Mouse (Mus musculus) embryo, embryonic 11.5 days (tissue): ENCODE measurements at regions not wholly inside any gene's neighbourhood (a gene's known extent, or its start where the extent isn't known, plus 50 kb on each side); places are given as distances from the start of the nearest gene placed in this dataset.
"Not testable (repeated sequence)": the region's sequence is repeated elsewhere in the genome, so short reads cannot be mapped to it uniquely, and the experiment has no call there.

Source experiments
- DNase-seq: peaks from one replicate; pipeline ENCODE4 v3.0.0-alpha.2; 2012; ENCODE audit warnings: low read depth, low spot score

- DNase-seq = peak; percentile 44
Measured at GRCm38 (mm10) chr16:30190935-30191514, 76.3 kb downstream of the Cpn2 start.

GRCm38 (mm10) chr16:30193294-30194261 is 73.7 kb downstream of the Cpn2 start:
- DNase-seq = no peak

GRCm38 (mm10) chr16:30194836-30195235 is 72.5 kb downstream of the Cpn2 start:
- DNase-seq = no peak

GRCm38 (mm10) chr16:30195859-30196258 is 71.4 kb downstream of the Cpn2 start:
- DNase-seq = not testable (repeated sequence)

GRCm38 (mm10) chr16:30197351-30197750 is 69.9 kb downstream of the Cpn2 start:
- DNase-seq = no peak

GRCm38 (mm10) chr16:30199836-30200235 is 67.5 kb downstream of the Cpn2 start:
- DNase-seq = no peak

- DNase-seq = no peak
Measured at GRCm38 (mm10) chr16:30204144-30204543, 63.2 kb downstream of the Cpn2 start.

GRCm38 (mm10) chr16:30205314-30205815 is 61.9 kb downstream of the Cpn2 start:
- no peak for DNase-seq

GRCm38 (mm10) chr16:30205816-30206356 is 61.4 kb downstream of the Cpn2 start:
- no peak for DNase-seq
